Mouse (Mus musculus) olfactory bulb, adult 2 months (tissue): ENCODE data around the gene Slc44a5.

Source experiments
- CTCF ChIP-seq: fragments of 200-500 bp; IDR thresholded peaks from 2 replicates; pipeline ENCODE4 v1.5.1; 2012; ENCODE audit warnings: low read depth, mild to moderate bottlenecking, low read length, moderate library complexity; ENCODE audit not compliant: insufficient read depth
- POLR2A ChIP-seq: fragments of 200-500 bp; IDR thresholded peaks from 2 replicates; pipeline ENCODE4 v1.6.1; 2012; ENCODE audit warnings: mild to moderate bottlenecking, low read depth, low read length, moderate library complexity; ENCODE audit not compliant: insufficient read depth

DNA sequence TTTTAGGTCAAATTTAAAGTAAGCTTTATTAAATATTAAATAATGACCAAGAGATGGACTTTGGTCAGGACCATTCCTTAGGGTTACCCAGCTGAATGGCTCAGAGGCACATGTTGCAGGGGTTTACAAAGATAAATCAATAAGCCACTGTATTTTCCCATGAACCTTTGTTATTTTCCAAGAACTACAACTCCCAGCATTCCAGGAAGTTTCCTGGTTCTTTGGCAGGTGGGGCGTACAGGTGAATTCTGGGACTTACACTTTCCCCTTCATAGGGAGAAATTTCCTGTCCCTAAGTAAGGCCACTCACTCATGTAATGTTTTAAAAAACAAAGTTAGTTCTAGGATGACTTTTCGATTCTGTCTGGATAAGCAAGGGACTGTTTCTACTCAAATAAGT lies 235.2 kb downstream of the Slc44a5 start:
- TF ChIP-seq POLR2A (no peak), CTCF (no peak)
